In the genomic region with DNA sequence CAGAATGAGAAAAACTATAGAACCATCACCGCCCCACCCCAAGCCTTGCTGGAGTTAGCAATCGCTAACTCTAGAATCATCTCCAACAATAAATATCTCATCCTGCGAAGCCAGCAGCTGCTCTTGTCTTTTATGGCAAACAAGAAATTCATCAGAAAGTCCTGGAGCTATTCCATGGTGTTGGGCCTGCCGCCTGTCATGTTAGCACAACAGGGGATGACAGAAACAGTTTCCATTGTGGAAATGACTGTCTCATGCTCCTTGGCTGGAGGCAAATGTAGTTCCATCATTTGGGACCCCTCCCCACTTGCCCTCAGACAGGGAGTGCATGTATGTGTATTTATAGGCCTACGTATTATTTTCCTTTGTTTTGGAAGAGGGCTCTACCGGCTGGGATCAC, we compare ENCODE assay signal across 19 mouse cellular contexts. TPM values are rescaled to one million over a fixed set of nuclear protein-coding genes. Genes with fewer than 3 reads are reported as not detected.
DNase-seq lines count a peak whose midpoint lies in the region; ATAC-seq and TF ChIP-seq lines count a peak whose summit lies in the region.
"Had no signal": no experiment of that assay in that cellular context is flagged by ENCODE, and none has a peak within 500 bp of the region (broad histone marks: within the 10 kb centered on the region; RNA-seq: fewer than 3 reads in every experiment).

No protein-coding gene starts in this region.

- TF ChIP-seq EP300 in liver, postnatal 0 days (IDR thresholded peaks at IDR 0.05; ENCODE audit: low read depth): no peak

- 68% methylated on average over 6 of the region's 6 CpGs for whole genome bisulfite sequencing in forebrain, postnatal 0 days
- WGBS in forebrain, embryonic 13.5 days: 81% methylated on average over 6 of the region's 6 CpGs
- WGBS in liver, embryonic 15.5 days (ENCODE audit: insufficient replicate concordance): 83% methylated on average over 6 of the region's 6 CpGs
- 83% methylated on average over 6 of the region's 6 CpGs for WGBS in liver, postnatal 0 days (ENCODE audit: insufficient replicate concordance)
- WGBS in embryonic facial prominence, embryonic 14.5 days: 65% methylated on average over 6 of the region's 6 CpGs

- no peaks in the 10 kb centered on the region for H3K4me1 ChIP-seq in forebrain, postnatal 0 days (ENCODE audit: insufficient read depth)
- no peaks in the 10 kb centered on the region for H3K4me1 ChIP-seq in forebrain, embryonic 13.5 days
- peaks cover 33% of the 10 kb centered on the region for H3K4me1 ChIP-seq in liver, embryonic 15.5 days (replicated peaks)
- no peaks in the 10 kb centered on the region; the same call in 1 of the 2 replicates for H3K4me1 ChIP-seq in liver, postnatal 0 days (ENCODE audit: insufficient read depth)
- no peaks in the 10 kb centered on the region; the same call in 1 of the 2 replicates for H3K4me1 ChIP-seq in embryonic facial prominence, embryonic 14.5 days (ENCODE audit: control insufficient read depth, insufficient read depth, low read length)

- peak; percentile 74 for ATAC-seq in forebrain, postnatal 0 days
- no peak for ATAC-seq in forebrain, embryonic 13.5 days
- ATAC-seq in liver, embryonic 15.5 days (ENCODE audit: insufficient read depth): no peak
- ATAC-seq in liver, postnatal 0 days: no peak
- no peak for ATAC-seq in embryonic facial prominence, embryonic 14.5 days (ENCODE audit: low read depth)

- no peak overlapping the region for H3K27ac ChIP-seq in forebrain, postnatal 0 days (ENCODE audit: low read depth, low read length)
- H3K27ac ChIP-seq in forebrain, embryonic 13.5 days: no peak overlapping the region
- H3K27ac ChIP-seq in liver, embryonic 15.5 days (replicated peaks): peak overlapping the region; percentile 29; the same call in 1 of the 2 replicates
- no peak overlapping the region for H3K27ac ChIP-seq in liver, postnatal 0 days (ENCODE audit: low read depth)
- peak overlapping the region; percentile 39; the same call in 1 of the 2 replicates for H3K27ac ChIP-seq in embryonic facial prominence, embryonic 14.5 days (replicated peaks; ENCODE audit: low read depth, low read length)

- H3K4me3 ChIP-seq in forebrain, postnatal 0 days (ENCODE audit: low read depth, low read length): no peak overlapping the region
- H3K4me3 ChIP-seq in forebrain, embryonic 13.5 days: no peak overlapping the region
- H3K4me3 ChIP-seq in liver, embryonic 15.5 days (replicated peaks): no peak overlapping the region
- no peak overlapping the region for H3K4me3 ChIP-seq in liver, postnatal 0 days (ENCODE audit: low read depth, low read length)
- no peak overlapping the region for H3K4me3 ChIP-seq in embryonic facial prominence, embryonic 14.5 days (ENCODE audit: low read depth, low read length)
- H3K4me3 ChIP-seq: erythroblast, embryonic 14.5 days; megakaryocyte, embryonic 14.5 days had no signal

- no peak for TF ChIP-seq CTCF in forebrain, postnatal 0 days (IDR thresholded peaks at IDR 0.05; ENCODE audit: low read depth)
- TF ChIP-seq CTCF in liver, postnatal 0 days (IDR thresholded peaks at IDR 0.05; ENCODE audit: low read depth): no peak

- no peak overlapping the region for H3K9ac ChIP-seq in forebrain, postnatal 0 days
- H3K9ac ChIP-seq in forebrain, embryonic 13.5 days: no peak overlapping the region
- H3K9ac ChIP-seq in liver, embryonic 15.5 days: no peak overlapping the region
- no peak overlapping the region for H3K9ac ChIP-seq in liver, postnatal 0 days (replicated peaks)
- no peak overlapping the region for H3K9ac ChIP-seq in embryonic facial prominence, embryonic 14.5 days (ENCODE audit: low read depth, low read length)

- H3K36me3 ChIP-seq in forebrain, postnatal 0 days (ENCODE audit: insufficient read depth): no peaks in the 10 kb centered on the region
- peaks cover 3% of the 10 kb centered on the region; the same call in 1 of the 2 replicates for H3K36me3 ChIP-seq in forebrain, embryonic 13.5 days (ENCODE audit: poor library complexity, severe bottlenecking)
- peaks cover 16% of the 10 kb centered on the region for H3K36me3 ChIP-seq in liver, embryonic 15.5 days (replicated peaks)
- peaks cover 3% of the 10 kb centered on the region; the same call in 1 of the 2 replicates for H3K36me3 ChIP-seq in liver, postnatal 0 days (replicated peaks; ENCODE audit: insufficient read depth, low read length)
- H3K36me3 ChIP-seq in embryonic facial prominence, embryonic 14.5 days (ENCODE audit: control insufficient read depth, insufficient read depth, low read length): peaks cover 15% of the 10 kb centered on the region

- no peaks in the 10 kb centered on the region for H3K9me3 ChIP-seq in forebrain, postnatal 0 days (ENCODE audit: low read length)
- no peaks in the 10 kb centered on the region for H3K9me3 ChIP-seq in forebrain, embryonic 13.5 days (replicated peaks)
- no peaks in the 10 kb centered on the region for H3K9me3 ChIP-seq in liver, embryonic 15.5 days (replicated peaks)
- no peaks in the 10 kb centered on the region for H3K9me3 ChIP-seq in liver, postnatal 0 days (ENCODE audit: low read length)
- H3K9me3 ChIP-seq in embryonic facial prominence, embryonic 14.5 days (ENCODE audit: control insufficient read depth, low read length): no peaks in the 10 kb centered on the region

- H3K4me2 ChIP-seq in forebrain, postnatal 0 days (ENCODE audit: low read depth): no peak overlapping the region
- no peak overlapping the region for H3K4me2 ChIP-seq in forebrain, embryonic 13.5 days
- H3K4me2 ChIP-seq in liver, embryonic 15.5 days: no peak overlapping the region
- no peak overlapping the region for H3K4me2 ChIP-seq in liver, postnatal 0 days (ENCODE audit: low read depth, low read length)
- no peak overlapping the region for H3K4me2 ChIP-seq in embryonic facial prominence, embryonic 14.5 days (ENCODE audit: low read depth, low read length)

- DNase-seq in forebrain, postnatal 0 days: peak; percentile 46
- DNase-seq in liver, postnatal 0 days: no peak
- peak; percentile 48 for DNase-seq in embryonic facial prominence, embryonic 14.5 days (ENCODE audit: low spot score)
- peak; percentile 84 for DNase-seq in lung, postnatal 10 days
- DNase-seq in thymus, postnatal 36 days: no peak
- DNase-seq in ovary, postnatal 36 days (ENCODE audit: low spot score): no peak
- DNase-seq: adrenal gland, postnatal 10 days; heart, postnatal 36 days; kidney, adult 11 months; kidney, postnatal 4 days had no signal

- no peaks in the 10 kb centered on the region for H3K27me3 ChIP-seq in forebrain, postnatal 0 days (ENCODE audit: insufficient read depth, low read length)
- no peaks in the 10 kb centered on the region for H3K27me3 ChIP-seq in forebrain, embryonic 13.5 days
- no peaks in the 10 kb centered on the region for H3K27me3 ChIP-seq in liver, embryonic 15.5 days
- H3K27me3 ChIP-seq in liver, postnatal 0 days (ENCODE audit: insufficient read depth, low read length): no peaks in the 10 kb centered on the region
- H3K27me3 ChIP-seq in embryonic facial prominence, embryonic 14.5 days (replicated peaks; ENCODE audit: control insufficient read depth, insufficient read depth, low read length): no peaks in the 10 kb centered on the region

RNA-seq across cellular contexts. Expression of a gene that starts 22.5 kb away (rescaled TPM):
- not detected in 2 replicates for total RNA-seq in forebrain, postnatal 0 days (2014; rRNA removed)
- polyA plus RNA-seq in forebrain, postnatal 0 days (2015; fragmentation: Nextera tagmentation; extraction: Ambion mirVana): not detected in 2 replicates
- polyA plus RNA-seq in forebrain, embryonic 13.5 days (2015; fragmentation: Nextera tagmentation; extraction: Ambion mirVana): not detected in 2 replicates
- not detected in 2 replicates for polyA plus RNA-seq in liver, embryonic 15.5 days (2015; fragmentation: Nextera tagmentation; extraction: Ambion mirVana)
- not detected in 2 replicates for polyA plus RNA-seq in liver, postnatal 0 days (2015; fragmentation: Nextera tagmentation; extraction: Ambion mirVana)
- 0.58 and 0.74 TPM in 2 replicates for polyA plus RNA-seq in embryonic facial prominence, embryonic 14.5 days (2014; fragmentation: Nextera tagmentation; extraction: Ambion mirVana)
- total RNA-seq: adrenal gland, postnatal 10 days; common myeloid progenitor, adult 5-6 weeks; heart, adult 8-10 months; heart, postnatal 36 days; left cerebral cortex, postnatal 25 days had no signal
- polyA plus RNA-seq: erythroblast, embryonic 14.5 days; small intestine, adult 2 months; testis, adult 2 months had no signal

RNA-seq across cellular contexts. Expression of a gene that starts 38.9 kb away (rescaled TPM):
- not detected in 2 replicates for total RNA-seq in forebrain, postnatal 0 days (2014; rRNA removed)
- not detected in 2 replicates for polyA plus RNA-seq in forebrain, postnatal 0 days (2015; fragmentation: Nextera tagmentation; extraction: Ambion mirVana)
- not detected in 2 replicates for polyA plus RNA-seq in forebrain, embryonic 13.5 days (2015; fragmentation: Nextera tagmentation; extraction: Ambion mirVana)
- 0.43 TPM in 1 of 2 replicates, not detected in the other for polyA plus RNA-seq in liver, embryonic 15.5 days (2015; fragmentation: Nextera tagmentation; extraction: Ambion mirVana)
- polyA plus RNA-seq in liver, postnatal 0 days (2015; fragmentation: Nextera tagmentation; extraction: Ambion mirVana): not detected in 2 replicates
- 25.4 and 99.1 TPM in 2 replicates for polyA plus RNA-seq in embryonic facial prominence, embryonic 14.5 days (2014; fragmentation: Nextera tagmentation; extraction: Ambion mirVana)
- total RNA-seq: adrenal gland, postnatal 10 days; heart, adult 8-10 months; heart, postnatal 36 days; left cerebral cortex, postnatal 25 days had no signal
- polyA plus RNA-seq: erythroblast, embryonic 14.5 days; small intestine, adult 2 months had no signal

RNA-seq across cellular contexts. Expression of a gene that starts 41.6 kb away (rescaled TPM):
- 12.2 and 20.4 TPM in 2 replicates for total RNA-seq in forebrain, postnatal 0 days (2014; rRNA removed)
- 11.4 and 12.4 TPM in 2 replicates for polyA plus RNA-seq in forebrain, postnatal 0 days (2015; fragmentation: Nextera tagmentation; extraction: Ambion mirVana)
- 23.4 and 24.1 TPM in 2 replicates for polyA plus RNA-seq in forebrain, embryonic 13.5 days (2015; fragmentation: Nextera tagmentation; extraction: Ambion mirVana)
- polyA plus RNA-seq in liver, embryonic 15.5 days (2015; fragmentation: Nextera tagmentation; extraction: Ambion mirVana): 51.4 and 58.3 TPM in 2 replicates
- polyA plus RNA-seq in liver, postnatal 0 days (2015; fragmentation: Nextera tagmentation; extraction: Ambion mirVana): 44.9 and 46.5 TPM in 2 replicates
- 82.0 and 94.5 TPM in 2 replicates for polyA plus RNA-seq in embryonic facial prominence, embryonic 14.5 days (2014; fragmentation: Nextera tagmentation; extraction: Ambion mirVana)

RNA-seq across cellular contexts. Expression of a gene that starts 41.6 kb away (rescaled TPM):
- total RNA-seq in forebrain, postnatal 0 days (2014; rRNA removed): not detected in 2 replicates
- 0.05 TPM in 1 of 2 replicates, not detected in the other for polyA plus RNA-seq in forebrain, postnatal 0 days (2015; fragmentation: Nextera tagmentation; extraction: Ambion mirVana)
- not detected in 2 replicates for polyA plus RNA-seq in forebrain, embryonic 13.5 days (2015; fragmentation: Nextera tagmentation; extraction: Ambion mirVana)
- polyA plus RNA-seq in liver, embryonic 15.5 days (2015; fragmentation: Nextera tagmentation; extraction: Ambion mirVana): 0.06 TPM in 1 of 2 replicates, not detected in the other
- polyA plus RNA-seq in liver, postnatal 0 days (2015; fragmentation: Nextera tagmentation; extraction: Ambion mirVana): 0.08 TPM in 1 of 2 replicates, not detected in the other
- 0.08 TPM in 1 of 2 replicates, not detected in the other for polyA plus RNA-seq in embryonic facial prominence, embryonic 14.5 days (2014; fragmentation: Nextera tagmentation; extraction: Ambion mirVana)
- total RNA-seq: adrenal gland, postnatal 10 days; common myeloid progenitor, adult 5-6 weeks; heart, adult 8-10 months; heart, postnatal 36 days; left cerebral cortex, postnatal 25 days had no signal
- polyA plus RNA-seq: erythroblast, embryonic 14.5 days had no signal

Comparison
In these comparisons a context has a peak if more than half of its experiments do, and no peak if none do; other contexts are left out.
1. H3K27ac ChIP-seq: peak in liver, embryonic 15.5 days (single experiment) and embryonic facial prominence, embryonic 14.5 days (single experiment); none in forebrain, postnatal 0 days (single experiment), forebrain, embryonic 13.5 days (single experiment) and liver, postnatal 0 days (single experiment).
2. DNase-seq: peak in forebrain, postnatal 0 days (single experiment), embryonic facial prominence, embryonic 14.5 days (single experiment) and lung, postnatal 10 days (single experiment); none in liver, postnatal 0 days (single experiment), thymus, postnatal 36 days (0 of 2) and ovary, postnatal 36 days (single experiment).
3. RNA of a gene that starts 38.9 kb away (polyA plus RNA-seq): 25.4 to 99.1 TPM in embryonic facial prominence, embryonic 14.5 days; 0.43 TPM in liver, embryonic 15.5 days, not detected in liver, postnatal 0 days, not detected in forebrain, postnatal 0 days and not detected in forebrain, embryonic 13.5 days; every median in the first group is over 10 times any median in the second.